Mouse (Mus musculus): ENCODE measurements at regions not wholly inside any gene's neighbourhood (a gene's known extent, or its start where the extent isn't known, plus 50 kb on each side); places are given as distances from the start of the nearest gene placed in this dataset.
A peak's percentile ranks its signal among the peaks of the same experiment; 100 is the strongest.

GRCm38 (mm10) chr11:27833736-27834135 is 505.9 kb downstream of the Gm6685 start:
- no peak for DNase-seq

DNA sequence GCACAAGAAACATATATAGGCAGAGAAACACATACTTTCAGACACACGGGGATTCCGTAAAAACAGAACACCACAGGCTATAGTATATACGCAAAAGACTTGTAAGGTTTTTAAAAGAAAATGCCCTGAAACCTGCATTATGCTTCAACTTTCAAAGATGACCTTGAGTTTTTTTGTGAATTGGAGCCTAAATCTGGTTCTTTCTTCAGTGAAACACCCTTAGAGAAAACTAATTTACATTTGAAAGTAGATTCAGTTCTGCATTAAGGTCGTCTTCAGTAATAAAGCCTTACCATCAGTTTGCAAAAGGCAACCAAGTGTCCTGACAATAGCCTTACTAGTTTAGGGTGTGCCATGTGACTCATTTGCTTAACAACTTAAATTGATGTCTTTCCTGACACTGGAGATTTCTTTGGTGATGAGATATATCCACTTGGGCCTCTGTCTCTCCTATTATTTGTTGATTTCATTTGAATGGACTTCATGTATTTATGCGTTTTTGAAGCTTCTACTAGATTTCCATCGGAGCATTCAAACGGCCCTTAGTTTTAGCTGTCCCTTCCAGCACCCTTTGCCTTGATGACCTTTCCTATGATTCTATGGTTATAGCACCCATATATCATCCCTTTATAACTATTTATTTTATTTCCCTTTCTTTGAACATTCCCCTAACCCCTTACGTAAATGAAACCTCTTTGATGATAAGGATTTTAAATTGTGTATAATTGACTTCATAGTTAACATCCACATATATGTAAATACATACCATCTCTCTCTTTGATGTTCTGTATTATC is 539.6 kb downstream of the Gm6685 start:
- no peak for DNase-seq

- DNase-seq: no peak
Measured at GRCm38 (mm10) chr11:27753913-27754218, 585.8 kb downstream of the Gm6685 start.

GRCm38 (mm10) chr11:27753212-27753912 is 586.3 kb downstream of the Gm6685 start:
- DNase-seq: peak; percentile 10 to 17

DNA sequence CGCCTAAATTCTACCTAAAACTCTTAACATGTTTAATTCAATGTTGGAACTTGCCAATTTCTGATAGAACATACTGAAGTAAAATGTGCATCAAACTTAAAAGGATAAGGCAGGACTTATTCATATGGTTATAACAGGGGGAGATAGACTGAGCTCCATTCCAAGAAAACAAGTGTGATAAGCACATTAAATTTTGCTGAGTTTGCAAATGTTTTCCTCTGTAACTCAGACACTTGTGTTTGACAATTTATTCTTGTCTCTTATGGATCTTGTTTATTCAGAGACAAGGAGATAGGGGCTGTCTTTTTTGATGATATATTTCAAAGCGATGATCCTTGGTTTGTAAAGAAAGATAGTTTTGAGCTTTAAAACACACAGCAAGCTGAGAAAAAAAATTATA is 613.6 kb downstream of the Gm6685 start:
- no peak for DNase-seq

- DNase-seq: no peak
Measured at GRCm38 (mm10) chr11:27721346-27721745, 618.3 kb downstream of the Gm6685 start.

- no peak for DNase-seq
Measured at GRCm38 (mm10) chr11:27672436-27672835, 667.2 kb downstream of the Gm6685 start.
